Mouse (Mus musculus) MEL (cell line): Measurements from ENCODE around the gene Mcfd2. TPM values are rescaled to one million over a fixed set of nuclear protein-coding genes. Genes with fewer than 3 reads are reported as not detected.
"Not testable (repeated sequence)": the region's sequence is repeated elsewhere in the genome, so short reads cannot be mapped to it uniquely, and the experiment has no call there.

Experiments
- DNase-seq: peaks from one replicate; pipeline ENCODE4 v3.0.0; 2011; ENCODE audit warnings: low read depth, low spot score
- H3K27ac ChIP-seq: 2 replicates; pipeline ENCODE4 v1.5.1; 2012; ENCODE audit warnings: low read depth, mild to moderate bottlenecking, control low read depth, low read length, moderate library complexity; ENCODE audit not compliant: control insufficient read depth
- H3K27me3 ChIP-seq, 2 experiments: fragments of 150-350 bp in 1 of 2; sonication (generic) in 1 of 2; 2 replicates each; pipeline ENCODE4 v1.6.1; 2012; ENCODE audit warnings: low read length in 2 of 2, mild to moderate bottlenecking in 2 of 2, improper control_type of control experiment in 1 of 2, moderate library complexity in 1 of 2; ENCODE audit not compliant: insufficient read depth in 2 of 2, control insufficient read depth in 1 of 2
- H3K36me3 ChIP-seq, 2 experiments: 2 replicates each; pipeline ENCODE4 v1.6.1; 2012 to 2014; ENCODE audit warnings: low read length in 2 of 2, improper control_type of control experiment in 1 of 2, inconsistent platforms in 1 of 2, mild to moderate bottlenecking in 1 of 2; ENCODE audit not compliant: insufficient read depth in 2 of 2, control insufficient read depth in 1 of 2
- H3K4me1 ChIP-seq, 2 experiments: fragments of 150-350 bp in 1 of 2; sonication (generic) in 1 of 2; 2 replicates each; pipeline ENCODE4 v1.6.1; 2012; ENCODE audit warnings: low read length in 2 of 2, improper control_type of control experiment in 1 of 2, mild to moderate bottlenecking in 1 of 2; ENCODE audit not compliant: insufficient read depth in 2 of 2, control insufficient read depth in 1 of 2
- H3K4me3 ChIP-seq, 2 experiments: fragments of 150-350 bp in 1 of 2; sonication (generic) in 1 of 2; 2 replicates each; pipeline ENCODE4 v1.5.1; 2012; ENCODE audit warnings: low read depth in 2 of 2, low read length in 2 of 2, mild to moderate bottlenecking in 2 of 2, moderate library complexity in 2 of 2, control low read depth in 1 of 2, improper control_type of control experiment in 1 of 2; ENCODE audit not compliant: control insufficient read depth in 1 of 2, insufficient read depth in 1 of 2
- H3K79me2 ChIP-seq: 2 replicates; pipeline ENCODE4 v1.6.1; 2012; ENCODE audit warnings: mild to moderate bottlenecking, low read length, moderate library complexity; ENCODE audit not compliant: control insufficient read depth, poor library complexity, insufficient read depth
- H3K9ac ChIP-seq: 2 replicates; pipeline ENCODE4 v1.6.1; 2012; ENCODE audit warnings: low read depth, mild to moderate bottlenecking, control low read depth, low read length, moderate library complexity; ENCODE audit not compliant: control insufficient read depth, poor library complexity, severe bottlenecking
- H3K9me3 ChIP-seq: fragments of 150-350 bp; sonication (generic); replicated peaks from 2 replicates; pipeline ENCODE4 v1.6.1; 2012; ENCODE audit warnings: mild to moderate bottlenecking, low read length, improper control_type of control experiment, moderate library complexity; ENCODE audit not compliant: insufficient read depth
- CHD1 ChIP-seq: IDR thresholded peaks from 2 replicates; pipeline ENCODE4 v1.6.1; 2012; ENCODE audit warnings: low read depth, mild to moderate bottlenecking, inconsistent platforms, low read length, improper control_type of control experiment
- CTCF ChIP-seq, 3 experiments: IDR thresholded peaks in 2 of 3; conservative IDR thresholded peaks in 1 of 3; 2 replicates each; pipeline ENCODE4 v1.5.1; 2011 to 2012; ENCODE audit warnings: low read length in 3 of 3, low read depth in 2 of 3, mild to moderate bottlenecking in 2 of 3, improper control_type of control experiment in 1 of 3, inconsistent platforms in 1 of 3, mixed read lengths in 1 of 3, moderate library complexity in 1 of 3; ENCODE audit not compliant: control insufficient read depth in 1 of 3, insufficient read depth in 1 of 3, poor library complexity in 1 of 3, severe bottlenecking in 1 of 3
- E2F4 ChIP-seq: IDR thresholded peaks from 2 replicates; pipeline ENCODE4 v1.6.1; 2011; ENCODE audit warnings: low read depth, low read length, improper control_type of control experiment, borderline replicate concordance
- ELF1 ChIP-seq: IDR thresholded peaks from 2 replicates; pipeline ENCODE4 v1.6.1; 2014; ENCODE audit warnings: low read depth, mild to moderate bottlenecking, inconsistent platforms, low read length, improper control_type of control experiment, moderate library complexity
- ETS1 ChIP-seq: IDR thresholded peaks from 2 replicates; pipeline ENCODE4 v1.6.1; 2012; ENCODE audit warnings: low read depth, mild to moderate bottlenecking, inconsistent platforms, low read length, improper control_type of control experiment, moderate library complexity
- GATA1 ChIP-seq: IDR thresholded peaks from 2 replicates; pipeline ENCODE4 v1.6.1; 2011; ENCODE audit warnings: low read depth, low read length, improper control_type of control experiment
- HCFC1 ChIP-seq: IDR thresholded peaks from 2 replicates; pipeline ENCODE4 v1.6.1; 2012; ENCODE audit warnings: low read depth, mild to moderate bottlenecking, inconsistent platforms, low read length, improper control_type of control experiment, moderate library complexity
- KAT2A ChIP-seq: conservative IDR thresholded peaks from 2 replicates; pipeline ENCODE4 v1.6.1; 2012; ENCODE audit warnings: low read depth, low read length, improper control_type of control experiment, inconsistent platforms
- MAFK ChIP-seq: IDR thresholded peaks from 2 replicates; pipeline ENCODE4 v1.6.1; 2011; ENCODE audit warnings: low read depth, mild to moderate bottlenecking, low read length, improper control_type of control experiment, borderline replicate concordance
- MEF2A ChIP-seq: IDR thresholded peaks from 2 replicates; pipeline ENCODE4 v1.6.1; 2014; ENCODE audit warnings: low read depth, mild to moderate bottlenecking, inconsistent platforms, low read length, improper control_type of control experiment; ENCODE audit not compliant: poor library complexity, insufficient replicate concordance, severe bottlenecking; ENCODE audit errors: extremely low read depth
- MXI1 ChIP-seq: IDR thresholded peaks from 2 replicates; pipeline ENCODE4 v1.6.1; 2011; ENCODE audit warnings: mild to moderate bottlenecking, low read depth, low read length, improper control_type of control experiment
- MYC ChIP-seq: IDR thresholded peaks from 2 replicates; pipeline ENCODE4 v1.6.1; 2011; ENCODE audit warnings: low read depth, mild to moderate bottlenecking, low read length, improper control_type of control experiment, moderate library complexity
- NELFE ChIP-seq: IDR thresholded peaks from 2 replicates; pipeline ENCODE4 v1.6.1; 2011; ENCODE audit warnings: low read depth, low read length, improper control_type of control experiment
- POLR2A ChIP-seq, 2 experiments: IDR thresholded peaks; 2 replicates each; pipeline ENCODE4 v1.6.1; 2011 to 2012; ENCODE audit warnings: low read length in 2 of 2, mild to moderate bottlenecking in 2 of 2, control low read depth in 1 of 2, improper control_type of control experiment in 1 of 2, low read depth in 1 of 2, moderate library complexity in 1 of 2; ENCODE audit not compliant: control insufficient read depth in 1 of 2, insufficient read depth in 1 of 2, poor library complexity in 1 of 2
- POLR2AphosphoS2 ChIP-seq: IDR thresholded peaks from 2 replicates; pipeline ENCODE4 v1.6.1; 2011; ENCODE audit warnings: low read length, improper control_type of control experiment
- POLR2AphosphoS5 ChIP-seq: IDR thresholded peaks from 2 replicates; pipeline ENCODE4 v1.6.1; 2012; ENCODE audit warnings: low read depth, borderline replicate concordance, mild to moderate bottlenecking, inconsistent platforms, low read length, moderate library complexity, mixed read lengths
- RAD21 ChIP-seq: IDR thresholded peaks from 2 replicates; pipeline ENCODE4 v1.6.1; 2011; ENCODE audit warnings: mild to moderate bottlenecking, low read depth, low read length, improper control_type of control experiment
- TBP ChIP-seq: IDR thresholded peaks from 2 replicates; pipeline ENCODE4 v1.8.0; 2011; ENCODE audit warnings: low read depth, low read length, improper control_type of control experiment
- USF2 ChIP-seq, 2 experiments: IDR thresholded peaks; 2 replicates each; pipeline ENCODE4 v1.6.1; 2011 to 2012; ENCODE audit warnings: improper control_type of control experiment in 2 of 2, low read length in 2 of 2, borderline replicate concordance in 1 of 2, inconsistent platforms in 1 of 2, low read depth in 1 of 2, mild to moderate bottlenecking in 1 of 2; ENCODE audit not compliant: insufficient read depth in 1 of 2
- ZC3H11A ChIP-seq: IDR thresholded peaks from 2 replicates; pipeline ENCODE4 v1.6.1; 2012; ENCODE audit warnings: low read depth, mild to moderate bottlenecking, inconsistent platforms, low read length, improper control_type of control experiment
- ZKSCAN1 ChIP-seq: IDR thresholded peaks from 2 replicates; pipeline ENCODE4 v1.6.1; 2012; ENCODE audit warnings: low read depth, mild to moderate bottlenecking, inconsistent platforms, low read length, improper control_type of control experiment, moderate library complexity
- ZMIZ1 ChIP-seq: IDR thresholded peaks from 2 replicates; pipeline ENCODE4 v1.6.1; 2012; ENCODE audit warnings: low read depth, mild to moderate bottlenecking, inconsistent platforms, low read length, improper control_type of control experiment, moderate library complexity
- polyA plus RNA-seq, 2 experiments: library from polyadenylated mRNA; stranded (reverse) in 1 of 2; unstranded in 1 of 2; fragments of >175 nt in 1 of 2; fragments of >200 nt in 1 of 2; gene quantifications; 2 replicates each; pipeline versions ENCODE4 v1.2.1 to v1.2.4; 2012; ENCODE audit warnings: low replicate concordance in 2 of 2, low read depth in 1 of 2; ENCODE audit not compliant: insufficient read length in 2 of 2, insufficient read depth in 1 of 2, missing spikeins in 1 of 2
- total RNA-seq: library from RNA; depleted of rRNA; stranded (reverse); fragments of 300-350 nt; gene quantifications from 2 replicates; pipeline ENCODE4 v1.2.3, GENCODE M21; 2012

Gene Mcfd2
- total and polyA plus RNA-seq, 3 experiments: 50.4 to 52.6 TPM; not detected in 1

GRCm38 (mm10) chr17:87298944-87299343 is 33.2 kb upstream of the Mcfd2 start:
- TF ChIP-seq MXI1 (no peak), MEF2A (no peak), MYC (0 out of 2 replicates have a peak, but pooled peaks have one; percentile 10), E2F4 (no peak), POLR2AphosphoS2 (no peak), RAD21 (no peak), POLR2AphosphoS5 (no peak), POLR2A (IDR thresholded peaks at IDR 0.05; ENCODE audit: control insufficient read depth in 1 of 2, insufficient read depth in 1 of 2, low read depth in 1 of 2, low read length in 2 of 2, poor library complexity in 1 of 2) (no peak), ETS1 (0 out of 2 replicates have a peak, but pooled peaks have one; percentile 12), ELF1 (peak; percentile 53; the same call in 1 of the 2 replicates), MAFK (no peak), ZKSCAN1 (no peak), CTCF (IDR thresholded peaks at IDR 0.05 in 2 of 3, conservative IDR thresholded peaks at IDR 0.05 in 1 of 3; ENCODE audit: control insufficient read depth in 1 of 3, insufficient read depth in 1 of 3, low read depth in 2 of 3, low read length in 3 of 3, poor library complexity in 1 of 3, severe bottlenecking in 1 of 3) (no peak), NELFE (no peak), ZMIZ1 (no peak), HCFC1 (no peak), TBP (no peak), ZC3H11A (no peak), USF2 (IDR thresholded peaks at IDR 0.05; ENCODE audit: borderline replicate concordance in 1 of 2, insufficient read depth in 1 of 2, low read depth in 1 of 2, low read length in 2 of 2) (no peak), CHD1 (no peak), GATA1 (no peak), KAT2A (no peak)
- H3K4me3 ChIP-seq: no peak overlapping the region
- peak; percentile 85 for DNase-seq
- peaks cover 0 to 14% of the 10 kb centered on the region in 2 experiments; a peak in 3 of 4 replicates for H3K36me3 ChIP-seq
- H3K27me3 ChIP-seq: no peaks in the 10 kb centered on the region
- H3K9me3 ChIP-seq: no peaks in the 10 kb centered on the region
- H3K27ac ChIP-seq: peak overlapping the region; percentile 17; the same call in 1 of the 2 replicates
- peaks cover 2 to 38% of the 10 kb centered on the region in 2 experiments for H3K4me1 ChIP-seq
- H3K79me2 ChIP-seq: no peaks in the 10 kb centered on the region
- H3K9ac ChIP-seq: no peak overlapping the region

- not testable (repeated sequence) for H3K9ac ChIP-seq, H3K9me3 ChIP-seq, H3K27me3 ChIP-seq, H3K4me3 ChIP-seq, H3K79me2 ChIP-seq, DNase-seq, H3K27ac ChIP-seq
- peaks cover 2 to 29% of the 10 kb centered on the region in 2 experiments for H3K4me1 ChIP-seq
- H3K36me3 ChIP-seq: peaks cover 0 to 14% of the 10 kb centered on the region in 2 experiments; a peak in 3 of 4 replicates
Measured at GRCm38 (mm10) chr17:87296701-87297100, 31.0 kb upstream of the Mcfd2 start.
